Mouse (Mus musculus): ENCODE measurements at regions not wholly inside any gene's neighbourhood (a gene's known extent, or its start where the extent isn't known, plus 50 kb on each side); places are given as distances from the start of the nearest gene placed in this dataset.

GRCm38 (mm10) chr19:35263101-35263500, 340.9 kb downstream of the Kif20b start:
- no peak for DNase-seq (ENCODE audit: low spot score in 2 of 2)

DNA sequence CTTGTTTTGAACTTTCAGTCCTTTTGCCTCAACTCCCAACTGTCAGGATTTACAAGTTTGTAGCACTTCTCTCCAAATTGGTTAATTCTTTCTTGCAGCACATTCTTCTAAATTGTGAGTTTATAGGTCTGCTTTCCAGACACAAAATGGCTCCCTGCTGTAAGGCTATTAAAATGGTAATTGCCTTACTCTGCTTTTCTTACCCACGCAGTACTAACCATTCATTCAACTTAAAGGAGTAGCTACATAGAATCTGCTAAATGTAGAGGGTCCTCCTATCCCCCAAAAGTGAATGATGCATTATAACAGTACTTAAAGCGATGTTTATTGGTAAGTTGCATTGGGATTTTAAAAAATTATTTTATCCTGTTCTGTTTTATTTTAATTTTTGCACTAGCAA, 356.2 kb downstream of the Kif20b start:
- DNase-seq (ENCODE audit: low spot score in 2 of 2), result no peak

DNA sequence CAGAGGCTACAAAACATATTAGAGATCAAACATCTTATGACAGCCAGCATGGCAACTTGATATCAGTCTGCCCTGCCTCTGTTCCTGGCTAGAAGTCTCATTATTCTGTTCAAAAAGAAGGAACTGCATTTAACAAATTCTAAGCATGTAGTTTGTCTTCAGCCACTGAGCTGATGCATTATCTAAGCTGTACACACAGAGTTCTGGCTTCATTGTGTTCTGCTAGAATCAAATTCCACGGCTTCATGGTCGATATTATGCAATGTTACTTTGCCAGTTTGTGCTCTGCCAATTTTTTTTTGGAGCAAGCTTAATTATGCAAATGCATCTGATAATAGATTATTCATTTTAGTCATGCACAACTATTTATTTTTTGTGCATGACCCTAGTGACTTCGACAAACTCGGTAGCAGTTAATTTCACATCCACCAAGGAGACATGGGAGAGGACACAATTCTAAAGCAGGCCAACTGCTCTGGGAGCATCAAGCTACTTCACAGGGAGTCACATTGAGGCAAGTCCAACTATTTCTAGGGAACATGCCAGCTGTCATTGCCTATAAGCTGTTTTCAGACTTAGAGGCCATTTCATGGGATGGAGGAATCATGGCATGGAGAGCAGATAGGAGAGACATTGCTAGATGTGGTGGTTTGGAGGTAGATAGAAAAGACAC, 360.8 kb downstream of the Kif20b start:
- no peak for DNase-seq (ENCODE audit: low spot score in 2 of 2)

DNA sequence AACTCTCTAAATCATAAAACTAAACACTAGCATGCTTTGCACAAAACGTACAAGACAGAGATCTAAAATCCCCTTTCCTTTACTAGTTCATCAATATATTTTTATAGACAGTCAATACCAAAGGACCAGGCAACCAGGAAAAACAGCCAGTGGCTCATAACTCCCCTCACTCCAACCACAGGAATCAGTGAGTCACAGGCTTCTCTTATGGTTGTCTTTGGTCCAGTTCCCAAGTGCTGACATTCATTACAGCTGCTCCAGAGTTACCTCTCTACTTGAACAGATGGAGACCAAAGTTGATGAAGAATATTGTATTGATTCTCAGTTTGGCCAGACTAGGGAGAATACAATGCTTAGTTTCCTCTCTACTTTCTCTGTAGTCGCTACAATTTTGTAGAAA, 376.7 kb downstream of the Kif20b start:
- DNase-seq (ENCODE audit: low spot score in 2 of 2), result no peak

DNA sequence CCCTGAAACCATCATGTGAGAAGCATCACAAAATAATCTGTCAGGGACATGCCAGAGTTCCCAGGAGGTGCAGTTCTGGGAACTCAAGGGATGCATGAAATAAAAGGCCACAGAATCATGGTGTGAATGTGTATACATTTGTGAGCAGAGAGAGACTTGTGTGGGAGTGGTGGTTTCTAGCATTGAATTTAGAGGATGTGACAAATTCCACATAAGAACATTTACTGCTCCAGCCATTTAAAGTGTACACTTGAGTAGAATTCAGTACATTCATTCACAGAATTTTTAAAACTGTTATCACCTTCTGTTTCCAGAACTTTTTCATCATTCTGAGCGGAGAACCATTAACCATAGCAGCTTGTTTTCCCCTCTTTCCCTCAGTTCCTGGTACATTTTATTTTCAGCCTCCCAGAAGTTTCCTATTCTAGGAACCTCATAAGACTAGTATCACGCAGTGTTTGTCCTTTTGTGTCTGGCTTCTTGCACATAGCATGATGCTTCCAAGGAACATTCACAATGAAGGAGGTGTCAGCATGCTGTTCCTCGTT, 380.6 kb downstream of the Kif20b start:
- peak in 1 of 2 experiments; percentile 5 for DNase-seq (ENCODE audit: low spot score in 2 of 2)

Small RNAs in the stretch of these regions (microRNA-seq; reads per million reads assigned to microRNA genes)
- 0 reads per million in 2 experiments for gene Gm23075

Measured in left cerebral cortex, adult 18-20 months (tissue).